ENCODE assay signal across 20 mouse cellular contexts in genomic region chr12:71849051-71849450, GRCm38 (mm10). TPM values are rescaled to one million over a fixed set of nuclear protein-coding genes. Genes with fewer than 3 reads are reported as not detected.
DNase-seq lines count a peak whose midpoint lies in the region; ATAC-seq and TF ChIP-seq lines count a peak whose summit lies in the region.
"Had no signal": no experiment of that assay in that cellular context is flagged by ENCODE, and none has a peak within 500 bp of the region (broad histone marks: within the 10 kb centered on the region; RNA-seq: fewer than 3 reads in every experiment).

No protein-coding gene starts in this region.

- no peak for TF ChIP-seq CTCF in layer of hippocampus, adult 2 months (conservative IDR thresholded peaks at IDR 0.05)
- TF ChIP-seq CTCF in heart, postnatal 0 days (IDR thresholded peaks at IDR 0.05; ENCODE audit: low read depth): no peak

- 90% methylated on average over 7 of the region's 7 CpGs for WGBS in heart, embryonic 10.5 days
- 85% methylated on average over 7 of the region's 7 CpGs for WGBS in heart, embryonic 14.5 days
- 78% methylated on average over 7 of the region's 7 CpGs for WGBS in heart, postnatal 0 days

- no peaks in the 10 kb centered on the region for H3K36me3 ChIP-seq in heart, embryonic 10.5 days
- H3K36me3 ChIP-seq in heart, embryonic 14.5 days (ENCODE audit: control insufficient read depth, insufficient read depth, low read length): no peaks in the 10 kb centered on the region
- H3K36me3 ChIP-seq in heart, postnatal 0 days (replicated peaks; ENCODE audit: control insufficient read depth, insufficient read depth, low read length): no peaks in the 10 kb centered on the region
- H3K36me3 ChIP-seq: embryonic facial prominence, embryonic 12.5 days; forebrain, embryonic 15.5 days; intestine, embryonic 15.5 days had no signal

- H3K4me1 ChIP-seq in heart, embryonic 10.5 days: peaks cover 53% of the 10 kb centered on the region
- peaks cover 16 to 55% of the 10 kb centered on the region in 2 experiments for H3K4me1 ChIP-seq in heart, embryonic 14.5 days (ENCODE audit: control insufficient read depth in 2 of 2, insufficient read depth in 2 of 2, low read length in 2 of 2)
- H3K4me1 ChIP-seq in heart, postnatal 0 days (ENCODE audit: control insufficient read depth, insufficient read depth): peaks cover 21% of the 10 kb centered on the region

- H3K27ac ChIP-seq in heart, embryonic 10.5 days: peak overlapping the region; percentile 37
- peak overlapping the region in 1 of 2 experiments; percentile 43; a peak in 2 of 4 replicates for H3K27ac ChIP-seq in heart, embryonic 14.5 days (replicated peaks in 1 of 2; ENCODE audit: control insufficient read depth in 1 of 2, insufficient read depth in 1 of 2, low read depth in 2 of 2, low read length in 2 of 2)
- H3K27ac ChIP-seq in layer of hippocampus, adult 2 months: 0 out of 2 replicates have a peak overlapping the region, but pooled peaks have one; percentile 3
- 0 out of 2 replicates have a peak overlapping the region, but pooled peaks have one; percentile 23 for H3K27ac ChIP-seq in heart, postnatal 0 days (ENCODE audit: low read depth)
- H3K27ac ChIP-seq: embryonic facial prominence, embryonic 12.5 days; forebrain, embryonic 15.5 days; hindbrain, embryonic 10.5 days; hindbrain, embryonic 14.5 days; intestine, embryonic 15.5 days had no signal

- H3K4me2 ChIP-seq in heart, embryonic 14.5 days (ENCODE audit: low read length): no peak overlapping the region
- no peak overlapping the region for H3K4me2 ChIP-seq in heart, postnatal 0 days (ENCODE audit: low read depth, low read length)
- H3K4me2 ChIP-seq: embryonic facial prominence, embryonic 12.5 days; forebrain, embryonic 15.5 days; hindbrain, embryonic 14.5 days; intestine, embryonic 15.5 days had no signal

- no peak for DNase-seq in heart, embryonic 10.5 days (ENCODE audit: low spot score)
- no peak for DNase-seq in heart, postnatal 10 days
- no peak for DNase-seq in heart, adult 9 months (ENCODE audit: low spot score in 2 of 2)
- no peak for DNase-seq in layer of hippocampus, adult 2 months (ENCODE audit: low spot score in 2 of 2)
- no peak for DNase-seq in layer of hippocampus, adult 8-10 months (ENCODE audit: low spot score in 2 of 2)
- DNase-seq in heart, postnatal 0 days (ENCODE audit: low spot score): no peak
- DNase-seq: adrenal gland, postnatal 14 days; cerebellum, adult 11-12 months; cerebellum, adult 9-10 months; gastrocnemius, postnatal 10 days; kidney, adult 8-10 months had no signal

- peak overlapping the region; percentile 3; the same call in 1 of the 2 replicates for H3K9ac ChIP-seq in heart, embryonic 14.5 days (ENCODE audit: low read length)
- H3K9ac ChIP-seq in heart, postnatal 0 days (replicated peaks; ENCODE audit: low read depth, low read length): no peak overlapping the region
- H3K9ac ChIP-seq: embryonic facial prominence, embryonic 12.5 days; forebrain, embryonic 15.5 days; hindbrain, embryonic 14.5 days; intestine, embryonic 15.5 days had no signal

- no peak for ATAC-seq in heart, embryonic 14.5 days (ENCODE audit: insufficient number of reproducible peaks, insufficient read depth, low FRiP score, low read depth)
- ATAC-seq in heart, postnatal 0 days (ENCODE audit: insufficient read depth, low read depth): no peak
- ATAC-seq: activated CD4-positive, CD25-positive, alpha-beta regulatory T cell, adult 4 months; forebrain, embryonic 15.5 days; intestine, embryonic 15.5 days; Patski had no signal

- H3K27me3 ChIP-seq in heart, embryonic 10.5 days (ENCODE audit: insufficient read depth, poor library complexity, severe bottlenecking): no peaks in the 10 kb centered on the region
- no peaks in the 10 kb centered on the region for H3K27me3 ChIP-seq in heart, embryonic 14.5 days (ENCODE audit: control insufficient read depth, insufficient read depth, low read length)
- H3K27me3 ChIP-seq in heart, postnatal 0 days (ENCODE audit: control insufficient read depth, insufficient read depth, low read length): no peaks in the 10 kb centered on the region
- H3K27me3 ChIP-seq: CH12.LX; embryonic facial prominence, embryonic 12.5 days; forebrain, embryonic 15.5 days; intestine, embryonic 15.5 days; Patski had no signal

- TF ChIP-seq EP300 in heart, postnatal 0 days (IDR thresholded peaks at IDR 0.05; ENCODE audit: low read depth): no peak

- H3K4me3 ChIP-seq in heart, embryonic 10.5 days: no peak overlapping the region
- no peak overlapping the region for H3K4me3 ChIP-seq in heart, embryonic 14.5 days (ENCODE audit: control insufficient read depth in 1 of 2, insufficient read depth in 1 of 2, low read depth in 1 of 2, low read length in 2 of 2)
- H3K4me3 ChIP-seq in layer of hippocampus, adult 2 months: no peak overlapping the region
- H3K4me3 ChIP-seq in heart, postnatal 0 days (ENCODE audit: low read depth, low read length): no peak overlapping the region
- H3K4me3 ChIP-seq: embryonic facial prominence, embryonic 12.5 days; forebrain, embryonic 15.5 days; hindbrain, embryonic 10.5 days; intestine, embryonic 15.5 days had no signal

- intact Hi-C loops in heart, postnatal 10 days (cut with DNase I): no loop called here

- no peaks in the 10 kb centered on the region for H3K9me3 ChIP-seq in heart, embryonic 10.5 days
- no peaks in the 10 kb centered on the region for H3K9me3 ChIP-seq in heart, embryonic 14.5 days (ENCODE audit: control insufficient read depth, low read length)
- no peaks in the 10 kb centered on the region for H3K9me3 ChIP-seq in heart, postnatal 0 days (replicated peaks; ENCODE audit: control insufficient read depth, low read length)
- H3K9me3 ChIP-seq: embryonic facial prominence, embryonic 12.5 days; forebrain, embryonic 15.5 days; hindbrain, embryonic 10.5 days; intestine, embryonic 15.5 days had no signal

RNA-seq across cellular contexts. Expression of gene Daam1, which starts 18.2 kb away (rescaled TPM):
- polyA plus RNA-seq in heart, embryonic 10.5 days (2016; fragmentation: Nextera tagmentation; extraction: Ambion mirVana): 11.5 and 20.1 TPM in 2 replicates
- 10 to 100 TPM; 70.7 to 86.4 TPM for total RNA-seq in heart, postnatal 10 days (2021)
- polyA plus RNA-seq in heart, embryonic 14.5 days (2014; fragmentation: Nextera tagmentation; extraction: Ambion mirVana): 28.9 and 33.3 TPM in 2 replicates
- total RNA-seq in layer of hippocampus, adult 2 months (2021): 10 to 100 TPM; 64.9 to 69.3 TPM
- 10 to 100 TPM; 62.2 to 67.0 (median 64.0) TPM for total RNA-seq in layer of hippocampus, adult 8-10 months (2022)
- total RNA-seq in heart, postnatal 0 days (2014; rRNA removed; ENCODE audit: low replicate concordance): 33.8 and 44.5 TPM in 2 replicates
- 12.3 and 12.8 TPM in 2 replicates for polyA plus RNA-seq in heart, postnatal 0 days (2015; fragmentation: Nextera tagmentation; extraction: Ambion mirVana)
